Mouse (Mus musculus) c-Kit-positive CD71-positive TER-119-positive erythroid progenitor cells, embryonic 14.5 days (primary cell): Measurements from ENCODE around the gene Ccdc167.
"Not testable (repeated sequence)": the region's sequence is repeated elsewhere in the genome, so short reads cannot be mapped to it uniquely, and the experiment has no call there.

Experiments used
- DNase-seq: peaks from one replicate; pipeline ENCODE4 v3.0.0-alpha.2; 2013; ENCODE audit warnings: low spot score

Gene Ccdc167

GRCm38 (mm10) chr17:29719628-29720575 is 3.1 kb upstream of the Ccdc167 start:
- DNase-seq: no peak

- DNase-seq: no peak
Measured at GRCm38 (mm10) chr17:29718660-29719059, 1.8 kb upstream of the Ccdc167 start.

- not testable (repeated sequence) for DNase-seq
Measured at GRCm38 (mm10) chr17:29713734-29714133, 3.1 kb downstream of the Ccdc167 start.

- no peak for DNase-seq
Measured at GRCm38 (mm10) chr17:29712565-29712964, 4.3 kb downstream of the Ccdc167 start.

- DNase-seq: no peak
Measured at GRCm38 (mm10) chr17:29711745-29712431, 5.0 kb downstream of the Ccdc167 start.

- DNase-seq: no peak
Measured at GRCm38 (mm10) chr17:29711076-29711744, 5.6 kb downstream of the Ccdc167 start.

- DNase-seq: no peak
Measured at GRCm38 (mm10) chr17:29710562-29711044, 6.2 kb downstream of the Ccdc167 start.

- DNase-seq: no peak
Measured at GRCm38 (mm10) chr17:29708783-29709182, 8.1 kb downstream of the Ccdc167 start.

- DNase-seq: no peak
Measured at GRCm38 (mm10) chr17:29706981-29707545, 9.8 kb downstream of the Ccdc167 start.

- no peak for DNase-seq
Measured at GRCm38 (mm10) chr17:29705881-29706280, 11.0 kb downstream of the Ccdc167 start.

- peak; percentile 48 for DNase-seq
Measured at GRCm38 (mm10) chr17:29704781-29705180, 12.1 kb downstream of the Ccdc167 start.

GRCm38 (mm10) chr17:29702938-29703710 is 13.7 kb downstream of the Ccdc167 start:
- DNase-seq: no peak

GRCm38 (mm10) chr17:29700573-29700972 is 16.3 kb downstream of the Ccdc167 start:
- no peak for DNase-seq

GRCm38 (mm10) chr17:29698421-29698820 is 18.4 kb downstream of the Ccdc167 start:
- DNase-seq: no peak

GRCm38 (mm10) chr17:29696940-29697339 is 19.9 kb downstream of the Ccdc167 start:
- no peak for DNase-seq

GRCm38 (mm10) chr17:29694516-29694915 is 22.3 kb downstream of the Ccdc167 start:
- DNase-seq: no peak

GRCm38 (mm10) chr17:29693571-29693970 is 23.3 kb downstream of the Ccdc167 start:
- no peak for DNase-seq

GRCm38 (mm10) chr17:29692827-29693226 is 24.0 kb downstream of the Ccdc167 start:
- no peak for DNase-seq

GRCm38 (mm10) chr17:29690257-29690656 is 26.6 kb downstream of the Ccdc167 start:
- DNase-seq: no peak

GRCm38 (mm10) chr17:29688610-29689009 is 28.2 kb downstream of the Ccdc167 start:
- DNase-seq: no peak

GRCm38 (mm10) chr17:29687373-29687772 is 29.5 kb downstream of the Ccdc167 start:
- no peak for DNase-seq
